Mouse (Mus musculus) testis, adult 2 months (tissue): ENCODE measurements around the gene Zfp941.
A peak's percentile ranks its signal among the peaks of the same experiment; 100 is the strongest.

Experiments used
- CTCF ChIP-seq: fragments of 200-500 bp; IDR thresholded peaks from 2 replicates; pipeline ENCODE4 v1.5.1; 2012; ENCODE audit warnings: low read depth, mild to moderate bottlenecking, inconsistent platforms, low read length, moderate library complexity; ENCODE audit not compliant: control insufficient read depth, insufficient read depth, insufficient replicate concordance
- POLR2A ChIP-seq: fragments of 200-500 bp; IDR thresholded peaks from 2 replicates; pipeline ENCODE4 v1.6.1; 2012; ENCODE audit warnings: low read depth, mild to moderate bottlenecking, inconsistent platforms, low read length, moderate library complexity; ENCODE audit not compliant: control insufficient read depth

DNA sequence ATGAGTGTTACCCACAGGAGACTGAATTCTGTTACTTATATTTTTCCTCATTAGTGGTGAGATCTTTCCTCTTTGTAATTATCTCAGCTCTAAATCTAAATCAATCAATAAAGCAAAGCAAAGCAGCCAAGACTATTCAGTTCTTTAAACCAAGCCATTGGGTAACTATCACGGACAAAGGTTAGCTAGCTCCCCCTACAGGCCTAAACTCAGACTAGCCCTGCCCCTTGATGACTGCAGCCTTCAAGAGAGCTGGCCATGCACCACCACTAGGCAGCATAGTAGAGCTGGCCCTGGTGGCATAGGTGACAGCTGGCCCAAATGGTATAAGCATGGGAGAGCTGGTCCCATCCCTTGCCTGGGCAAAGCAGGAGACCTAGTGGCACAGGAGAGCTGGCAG, 16.3 kb downstream of the Zfp941 start:
- TF ChIP-seq POLR2A (no peak), CTCF (peak; percentile 56; the same call in 1 of the 2 replicates)
